Mouse (Mus musculus): ENCODE measurements around the gene Nmb.

Nmb gene

DNA sequence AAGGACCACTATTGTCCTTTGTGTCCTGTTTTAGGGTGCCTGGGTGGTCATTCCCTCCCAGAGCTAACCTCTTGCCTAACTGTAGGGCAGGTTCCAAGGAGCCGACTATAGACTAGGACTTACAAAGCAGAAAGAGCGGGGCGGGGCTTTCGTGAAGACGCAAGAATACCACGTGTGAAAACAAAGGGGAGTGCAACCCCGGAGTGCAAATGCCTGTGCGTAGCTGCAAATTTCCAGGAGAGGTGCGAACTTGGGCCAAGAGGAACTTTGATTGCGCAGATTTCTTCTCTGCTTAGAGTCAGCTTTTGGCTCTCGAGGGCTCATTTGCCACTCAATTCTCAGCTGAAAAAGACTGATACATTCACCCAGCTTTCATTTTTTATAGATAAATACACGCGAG, 44.6 kb downstream of the Nmb start:
- peak; percentile 69 for DNase-seq (ENCODE audit: low read depth)

DNA sequence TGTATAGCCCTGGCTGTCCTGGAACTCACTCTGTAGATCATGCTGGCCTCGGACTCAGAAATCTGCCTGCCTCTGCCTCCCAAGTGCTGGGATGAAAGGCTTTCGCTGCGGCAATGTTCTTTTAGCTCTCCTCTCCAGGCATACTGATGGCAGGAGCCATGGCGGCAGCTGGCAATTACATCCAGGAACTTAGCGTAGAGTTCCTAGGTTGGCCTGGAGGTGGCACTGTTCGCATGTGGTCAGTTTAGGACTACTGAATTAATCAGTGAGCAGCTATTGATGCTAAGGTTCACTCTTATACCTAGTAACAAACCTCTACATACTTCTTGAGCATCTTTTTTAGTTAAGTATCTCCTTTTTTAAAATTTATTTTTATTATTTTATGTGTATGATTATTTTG, 47.7 kb downstream of the Nmb start:
- DNase-seq (ENCODE audit: low read depth), result peak; percentile 70

GRCm38 (mm10) chr7:80855316-80855715, 49.6 kb downstream of the Nmb start:
- DNase-seq (ENCODE audit: low read depth), result no peak

- no peak for DNase-seq (ENCODE audit: low read depth)
These were observed 51.7 kb downstream of the Nmb start for GRCm38 (mm10) chr7:80853218-80853617.
